Mouse (Mus musculus): ENCODE data around the gene Olfr1385. TPM values are rescaled to one million over a fixed set of nuclear protein-coding genes. Genes with fewer than 3 reads are reported as not detected.
"Not testable (repeated sequence)": the region's sequence is repeated elsewhere in the genome, so short reads cannot be mapped to it uniquely, and the experiment has no call there.

The Olfr1385 gene
- polyA plus RNA-seq (2015; fragmentation: Nextera tagmentation; extraction: Ambion mirVana), result not detected in 2 replicates

DNA sequence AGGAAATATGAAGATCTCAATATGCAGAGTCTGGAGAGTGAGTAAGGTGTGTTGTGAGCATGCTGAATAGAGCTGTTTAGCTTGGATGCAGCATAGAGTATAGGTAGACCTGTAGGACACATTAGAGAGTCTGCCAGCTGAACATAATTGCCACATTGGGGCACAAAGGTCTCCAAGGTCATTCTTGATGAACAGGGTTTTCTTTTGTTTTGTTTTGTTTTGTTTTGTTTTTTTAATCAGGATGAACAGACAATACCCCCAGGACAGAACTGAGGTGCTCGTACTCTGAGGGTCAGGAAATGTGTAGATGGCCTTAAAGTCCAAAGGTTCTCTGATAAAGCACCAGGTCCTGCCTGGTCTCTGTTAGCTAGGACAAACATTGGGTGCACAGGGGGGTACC lies at the start of gene Olfr1385:
TSS of gene Olfr1385 (plus strand) at position 301 of the 400 bp plus-strand sequence.
- not testable (repeated sequence) for H3K9ac ChIP-seq (ENCODE audit: low read depth, low read length); H3K36me3 ChIP-seq (ENCODE audit: insufficient read depth, low read length); H3K4me3 ChIP-seq (replicated peaks; ENCODE audit: low read depth, low read length); H3K4me2 ChIP-seq (ENCODE audit: low read length); H3K27me3 ChIP-seq (ENCODE audit: insufficient read depth, low read length); DNase-seq (ENCODE audit: low spot score); H3K4me1 ChIP-seq (replicated peaks; ENCODE audit: insufficient read depth, low read length); ATAC-seq (replicated peaks; ENCODE audit: low FRiP score, low read depth); H3K27ac ChIP-seq; H3K9me3 ChIP-seq (replicated peaks; ENCODE audit: low read length)
- 83% methylated on average over 1 of the region's 1 CpGs for WGBS

DNA sequence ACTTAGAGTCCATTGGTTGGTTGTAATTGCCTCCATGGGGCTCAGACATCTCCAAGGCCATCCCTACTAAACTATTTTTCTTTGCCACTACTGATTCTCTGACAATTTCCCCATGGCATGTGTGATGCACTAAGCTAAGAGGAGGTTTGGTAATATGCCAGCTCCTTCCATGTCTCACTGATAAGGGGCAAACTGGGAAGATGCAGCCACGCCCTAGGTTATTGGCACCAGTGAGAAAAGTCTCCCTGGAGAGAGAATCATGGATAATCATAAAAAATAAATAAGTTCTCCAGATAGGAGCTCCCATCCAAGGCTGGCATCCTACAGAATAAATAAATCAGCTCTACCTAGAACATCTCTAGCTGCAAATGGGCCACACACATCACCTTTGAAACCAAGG lies 33.8 kb upstream of the Olfr1385 start, which contains the start of gene Olfr1387:
TSS of gene Olfr1387 (plus strand) at position 301 of the 400 bp plus-strand sequence.
- H3K27ac ChIP-seq, result no peak within 1 kb of the TSS
- no peak within 1 kb of the TSS for H3K9ac ChIP-seq (ENCODE audit: low read depth, low read length)
- no peaks in the 10 kb centered on the region for H3K4me1 ChIP-seq (replicated peaks; ENCODE audit: insufficient read depth, low read length)
- no peak for DNase-seq (ENCODE audit: low spot score)
- H3K9me3 ChIP-seq (replicated peaks; ENCODE audit: low read length), result no peaks in the 10 kb centered on the region
- WGBS, result 70% methylated on average over 1 of the region's 1 CpGs
- TF ChIP-seq CTCF (IDR thresholded peaks at IDR 0.05; ENCODE audit: low read depth), result no peak
- no peaks in the 10 kb centered on the region for H3K27me3 ChIP-seq (ENCODE audit: insufficient read depth, low read length)
- no peak within 1 kb of the TSS for H3K4me3 ChIP-seq (replicated peaks; ENCODE audit: low read depth, low read length)
- ATAC-seq (replicated peaks; ENCODE audit: low FRiP score, low read depth), result no peak
- no peaks in the 10 kb centered on the region for H3K36me3 ChIP-seq (ENCODE audit: insufficient read depth, low read length)
- no peak within 1 kb of the TSS for H3K4me2 ChIP-seq (ENCODE audit: low read length)

DNA sequence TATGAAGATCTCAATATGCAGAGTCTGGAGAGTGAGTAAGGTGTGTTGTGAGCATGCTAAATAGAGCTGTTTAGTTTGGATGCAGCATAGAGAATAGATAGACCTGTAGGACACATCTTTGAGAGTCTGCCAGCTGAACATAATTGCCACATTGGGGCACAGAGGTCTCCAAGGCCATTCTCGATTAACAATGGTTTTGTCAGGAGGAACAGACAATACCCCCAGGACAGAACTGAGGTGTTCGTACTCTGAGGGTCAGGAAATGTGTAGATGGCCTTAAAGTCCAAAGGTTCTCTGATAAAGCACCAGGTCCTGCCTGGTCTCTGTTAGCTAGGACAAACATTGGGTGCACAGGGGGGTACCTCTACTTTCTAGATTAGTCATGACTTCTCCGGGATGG lies 24.1 kb upstream of the Olfr1385 start, which contains the start of gene Olfr1386:
TSS of gene Olfr1386 (plus strand) at position 301 of the 400 bp plus-strand sequence.
- not testable (repeated sequence) for ATAC-seq (replicated peaks; ENCODE audit: low FRiP score, low read depth); H3K27ac ChIP-seq; H3K4me3 ChIP-seq (replicated peaks; ENCODE audit: low read depth, low read length); DNase-seq (ENCODE audit: low spot score); H3K9ac ChIP-seq (ENCODE audit: low read depth, low read length); H3K9me3 ChIP-seq (replicated peaks; ENCODE audit: low read length); H3K36me3 ChIP-seq (ENCODE audit: insufficient read depth, low read length); H3K4me2 ChIP-seq (ENCODE audit: low read length); H3K4me1 ChIP-seq (replicated peaks; ENCODE audit: insufficient read depth, low read length); H3K27me3 ChIP-seq (ENCODE audit: insufficient read depth, low read length)
- 83% methylated on average over 2 of the region's 3 CpGs for WGBS

DNA sequence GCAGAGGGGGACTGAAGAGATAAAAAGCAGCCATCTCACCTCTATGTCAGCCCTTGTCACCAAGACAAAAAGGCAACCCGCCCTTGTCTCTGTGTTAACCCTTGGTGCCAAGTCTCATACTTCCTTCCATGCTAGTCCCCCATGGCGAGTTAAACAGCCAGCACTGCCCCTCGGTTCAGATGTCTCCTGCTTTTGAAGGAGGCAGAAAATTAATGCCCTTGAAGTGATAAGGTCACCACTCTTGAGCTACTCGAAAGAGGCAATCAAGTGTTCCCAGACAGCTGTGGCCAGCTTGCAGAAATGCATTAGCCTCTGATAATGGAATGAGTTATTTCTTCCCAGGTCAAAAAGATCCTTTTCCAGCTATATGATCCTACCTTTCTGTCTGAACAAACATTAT lies 2.9 kb upstream of the Olfr1385 start:
- 15% methylated on average over 4 of the region's 4 CpGs for WGBS
- no peaks in the 10 kb centered on the region for H3K9me3 ChIP-seq (replicated peaks; ENCODE audit: low read length)
- TF ChIP-seq CTCF (IDR thresholded peaks at IDR 0.05; ENCODE audit: low read depth), result no peak
- DNase-seq (ENCODE audit: low spot score), result peak; percentile 70
- H3K9ac ChIP-seq (ENCODE audit: low read depth, low read length), result no peak overlapping the region
- H3K36me3 ChIP-seq (ENCODE audit: insufficient read depth, low read length), result no peaks in the 10 kb centered on the region
- H3K27me3 ChIP-seq (ENCODE audit: insufficient read depth, low read length), result no peaks in the 10 kb centered on the region
- no peak overlapping the region for H3K4me2 ChIP-seq (ENCODE audit: low read length)
- H3K4me3 ChIP-seq (replicated peaks; ENCODE audit: low read depth, low read length), result no peak overlapping the region
- H3K27ac ChIP-seq, result no peak overlapping the region
- no peaks in the 10 kb centered on the region for H3K4me1 ChIP-seq (replicated peaks; ENCODE audit: insufficient read depth, low read length)
- 0 out of 2 replicates have a peak, but pooled peaks have one; percentile 10 for ATAC-seq (replicated peaks; ENCODE audit: low FRiP score, low read depth)

DNA sequence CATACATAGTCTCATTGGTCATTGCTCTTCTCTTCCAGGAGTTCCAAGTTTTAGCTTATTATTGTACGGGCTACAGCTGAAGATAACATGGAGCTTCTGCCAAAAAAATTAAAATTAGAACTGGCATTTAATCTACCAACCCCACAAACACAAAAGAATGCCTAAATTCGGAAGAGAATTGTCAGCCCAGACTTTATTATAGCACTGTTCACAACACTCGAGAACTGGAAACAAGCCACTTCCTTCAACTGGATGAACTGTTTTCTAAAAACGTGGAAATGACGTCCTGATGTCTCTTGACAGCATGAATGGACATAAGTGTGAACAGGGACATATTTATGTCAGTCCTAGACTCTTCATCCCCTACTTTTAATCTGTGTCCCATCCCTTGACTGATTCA lies 29.2 kb downstream of the Olfr1385 start:
- 68% methylated on average over 5 of the region's 5 CpGs for WGBS
- Histone ChIP-seq H3K4me1 (replicated peaks; ENCODE audit: insufficient read depth, low read length) (no peaks in the 10 kb centered on the region), H3K27ac (no peak overlapping the region), H3K9me3 (replicated peaks; ENCODE audit: low read length) (no peaks in the 10 kb centered on the region), H3K9ac (ENCODE audit: low read depth, low read length) (no peak overlapping the region), H3K36me3 (ENCODE audit: insufficient read depth, low read length) (no peaks in the 10 kb centered on the region), H3K4me3 (replicated peaks; ENCODE audit: low read depth, low read length) (no peak overlapping the region), H3K27me3 (ENCODE audit: insufficient read depth, low read length) (no peaks in the 10 kb centered on the region), H3K4me2 (ENCODE audit: low read length) (no peak overlapping the region)
- DNase-seq (ENCODE audit: low spot score) (no peak), ATAC-seq (replicated peaks; ENCODE audit: low FRiP score, low read depth) (no peak)
- no peak for TF ChIP-seq CTCF (IDR thresholded peaks at IDR 0.05; ENCODE audit: low read depth)

DNA sequence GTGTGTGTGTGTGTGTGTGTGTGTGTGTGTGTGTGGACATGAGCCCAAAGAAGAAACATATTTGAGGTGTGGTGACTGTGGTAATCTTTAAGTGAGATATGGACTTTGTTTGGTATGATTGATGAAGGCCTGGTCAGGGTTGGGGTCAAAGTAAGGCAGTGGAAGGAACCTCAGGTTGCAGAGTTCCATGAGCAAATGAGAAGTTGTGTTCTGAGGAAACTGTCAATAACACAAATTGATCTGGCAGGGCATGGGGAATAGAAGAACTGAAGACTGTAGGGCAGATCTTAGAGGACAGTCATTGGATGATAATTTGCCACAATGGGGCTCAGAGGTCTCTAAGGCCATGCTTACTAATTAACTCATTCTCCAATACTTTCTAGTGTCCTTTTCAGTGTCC lies 30.5 kb downstream of the Olfr1385 start, which contains the start of gene Olfr1383:
TSS of gene Olfr1383 (plus strand) at position 301 of the 400 bp plus-strand sequence.
- Histone ChIP-seq H3K9ac (ENCODE audit: low read depth, low read length) (no peak within 1 kb of the TSS), H3K36me3 (ENCODE audit: insufficient read depth, low read length) (no peaks in the 10 kb centered on the region), H3K4me1 (replicated peaks; ENCODE audit: insufficient read depth, low read length) (no peaks in the 10 kb centered on the region), H3K9me3 (replicated peaks; ENCODE audit: low read length) (no peaks in the 10 kb centered on the region), H3K27me3 (ENCODE audit: insufficient read depth, low read length) (no peaks in the 10 kb centered on the region), H3K27ac (no peak within 1 kb of the TSS), H3K4me3 (replicated peaks; ENCODE audit: low read depth, low read length) (no peak within 1 kb of the TSS), H3K4me2 (ENCODE audit: low read length) (no peak within 1 kb of the TSS)
- no peak for TF ChIP-seq CTCF (IDR thresholded peaks at IDR 0.05; ENCODE audit: low read depth)
- DNase-seq (ENCODE audit: low spot score) (no peak), ATAC-seq (replicated peaks; ENCODE audit: low FRiP score, low read depth) (no peak)

DNA sequence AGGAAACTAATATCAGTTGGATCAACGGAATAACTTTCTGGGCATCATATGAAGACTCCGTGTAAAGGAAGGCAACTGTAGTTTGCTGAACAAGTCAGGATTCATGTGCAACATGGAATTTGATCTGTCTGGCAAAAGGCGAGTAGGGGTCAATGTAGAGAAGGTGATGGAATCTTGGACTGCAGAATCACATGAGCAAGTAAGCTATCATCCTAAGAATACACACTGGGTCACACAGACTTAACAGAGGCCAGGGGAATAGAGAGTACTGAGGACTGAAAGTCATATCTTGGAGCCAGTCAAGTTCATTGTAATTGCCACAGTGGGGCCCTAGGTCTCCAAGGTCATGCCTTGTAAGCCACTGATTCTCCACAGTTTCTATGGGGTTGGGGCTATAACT lies 39.1 kb downstream of the Olfr1385 start, which contains the start of gene Olfr1382:
TSS of gene Olfr1382 (plus strand) at position 301 of the 400 bp plus-strand sequence.
- no peak for TF ChIP-seq CTCF (IDR thresholded peaks at IDR 0.05; ENCODE audit: low read depth)
- H3K4me3 ChIP-seq (replicated peaks; ENCODE audit: low read depth, low read length), result no peak within 1 kb of the TSS
- no peaks in the 10 kb centered on the region for H3K36me3 ChIP-seq (ENCODE audit: insufficient read depth, low read length)
- no peaks in the 10 kb centered on the region for H3K9me3 ChIP-seq (replicated peaks; ENCODE audit: low read length)
- H3K4me2 ChIP-seq (ENCODE audit: low read length), result no peak within 1 kb of the TSS
- ATAC-seq (replicated peaks; ENCODE audit: low FRiP score, low read depth), result no peak
- DNase-seq (ENCODE audit: low spot score), result no peak
- H3K27me3 ChIP-seq (ENCODE audit: insufficient read depth, low read length), result no peaks in the 10 kb centered on the region
- no peaks in the 10 kb centered on the region for H3K4me1 ChIP-seq (replicated peaks; ENCODE audit: insufficient read depth, low read length)
- no peak within 1 kb of the TSS for H3K9ac ChIP-seq (ENCODE audit: low read depth, low read length)
- no peak within 1 kb of the TSS for H3K27ac ChIP-seq
- 76% methylated on average over 3 of the region's 3 CpGs for WGBS
